Mouse (Mus musculus): ENCODE data around the gene Col6a6.
"Not testable (repeated sequence)": the region's sequence is repeated elsewhere in the genome, so short reads cannot be mapped to it uniquely, and the experiment has no call there.

Gene Col6a6

DNA sequence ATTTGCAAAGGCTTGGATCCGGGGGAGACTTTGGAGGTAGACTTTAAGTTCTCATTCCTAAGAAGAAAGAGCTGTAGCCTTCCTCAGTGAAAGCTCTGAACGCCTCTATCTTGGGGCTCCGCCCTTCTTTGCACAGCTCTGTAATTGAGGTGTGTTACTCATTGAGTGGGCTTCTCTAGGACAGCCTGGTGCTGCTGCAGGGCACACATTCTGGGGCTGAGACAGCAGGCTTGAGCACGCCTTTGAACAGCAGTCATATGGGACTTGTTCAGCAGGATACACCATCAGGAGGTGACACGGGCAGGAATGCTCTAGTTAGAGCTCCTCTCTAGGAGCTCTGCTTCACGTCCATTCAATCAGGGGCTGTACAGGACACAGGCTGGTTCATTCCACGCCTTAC lies 162.7 kb downstream of the Col6a6 start:
- DNase-seq (ENCODE audit: low spot score) = no peak

DNA sequence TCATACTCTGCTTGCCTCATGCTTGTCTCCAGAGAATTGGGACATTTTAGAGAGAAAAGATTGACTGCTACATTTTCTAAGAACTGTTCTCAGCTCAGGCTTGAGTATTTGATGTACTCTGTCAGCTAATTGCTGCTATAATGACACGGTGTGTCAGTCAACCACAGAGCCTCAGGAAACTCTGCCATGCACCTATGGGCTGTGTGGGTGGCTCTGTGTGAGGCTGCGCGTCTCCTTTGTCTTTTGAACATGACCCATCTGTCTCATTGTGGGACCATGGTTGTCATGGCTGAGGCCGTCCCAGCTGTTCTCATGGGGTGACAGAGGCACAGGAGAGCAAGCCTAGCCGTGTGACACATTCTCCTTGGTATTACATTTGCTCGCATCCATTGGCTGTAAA lies 168.1 kb downstream of the Col6a6 start:
- DNase-seq (ENCODE audit: low spot score) = no peak

DNA sequence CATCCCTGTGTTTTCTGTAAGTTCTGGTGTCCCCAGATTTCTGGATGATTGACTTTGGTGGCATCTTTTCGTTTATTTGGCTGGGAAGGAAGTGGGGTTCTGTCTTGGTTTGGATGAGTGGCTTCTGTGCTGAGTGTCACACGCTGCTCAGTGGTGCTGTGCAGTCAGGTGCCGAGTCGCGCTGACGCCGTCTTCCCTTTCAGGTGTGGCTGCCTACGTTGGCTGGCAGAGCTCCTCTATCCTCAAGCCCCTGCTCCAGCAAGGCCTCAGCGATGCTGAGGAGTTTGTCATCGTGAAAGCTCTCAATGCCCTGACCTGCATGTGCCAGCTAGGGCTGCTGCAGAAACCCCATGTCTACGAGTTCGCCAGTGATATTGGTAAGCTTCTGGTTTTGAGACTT lies 169.7 kb downstream of the Col6a6 start:
- DNase-seq (ENCODE audit: low spot score) = no peak

DNA sequence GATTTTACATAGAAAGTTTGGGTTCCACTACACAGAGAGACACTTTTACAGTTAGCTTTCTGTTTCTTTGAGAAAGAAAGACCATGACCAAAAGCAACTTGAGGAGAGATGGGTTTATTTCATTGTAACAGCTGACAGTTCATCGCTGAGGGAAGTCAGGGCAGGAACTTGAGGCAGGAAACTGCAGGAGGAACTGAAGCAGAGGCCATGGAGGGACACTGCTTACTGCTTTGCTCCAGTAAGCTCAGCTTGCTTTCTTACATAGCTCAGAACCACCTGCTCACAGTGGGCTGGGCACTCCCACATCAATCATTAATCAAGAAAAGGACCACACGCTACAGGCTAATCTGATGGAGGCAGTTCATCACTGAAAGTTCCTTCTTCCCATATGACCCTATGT lies 171.8 kb downstream of the Col6a6 start:
- no peak for DNase-seq (ENCODE audit: low spot score)

DNA sequence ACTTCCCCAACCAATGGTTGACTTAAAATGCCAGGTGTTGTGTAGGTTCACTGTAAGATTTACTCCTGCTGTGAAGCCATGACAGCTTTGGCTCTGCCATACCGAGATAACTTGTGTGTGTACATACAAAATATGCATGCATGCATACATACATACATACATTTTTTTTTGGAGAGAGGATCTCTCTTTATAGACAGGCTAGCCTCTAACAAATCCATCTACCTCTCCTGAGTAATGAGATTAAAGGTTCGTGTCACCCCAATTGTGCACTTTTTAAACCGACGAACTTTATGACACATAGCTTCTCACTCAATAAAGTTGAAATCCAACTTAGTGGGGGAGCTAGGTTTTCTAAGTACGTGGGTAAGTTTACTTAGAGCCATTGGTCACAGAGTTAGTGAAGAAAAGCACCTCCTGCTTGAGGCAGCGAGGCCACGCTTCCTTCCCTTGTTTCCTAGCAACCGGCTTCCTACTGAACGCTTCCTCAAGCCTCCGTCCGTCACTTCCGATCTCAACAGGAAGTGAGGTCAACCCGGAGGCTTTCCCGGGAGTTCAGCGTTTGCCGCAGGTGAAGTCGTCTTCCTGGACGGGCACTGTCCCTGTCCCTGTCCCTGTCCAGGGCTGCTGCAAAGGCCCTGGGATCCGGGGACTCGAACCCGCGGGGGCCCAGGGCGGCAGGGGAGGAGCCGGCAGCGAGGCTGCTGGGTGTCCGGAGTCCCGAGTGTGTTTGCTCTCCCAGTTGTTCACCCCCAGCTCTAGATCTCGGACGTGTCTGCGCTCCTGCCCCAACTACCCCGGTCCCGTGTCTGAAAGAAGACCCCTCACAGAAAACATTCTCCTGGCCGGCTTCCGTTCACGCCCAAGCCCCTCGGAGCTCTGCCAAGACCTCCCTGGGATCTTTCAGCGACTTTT lies 185.2 kb downstream of the Col6a6 start, which contains the start of gene Pik3r4:
Gene Pik3r4, plus strand, starts transcription at position 519 of the 912 bp plus-strand sequence.
- DNase-seq (ENCODE audit: low spot score) = peak; percentile 86

DNA sequence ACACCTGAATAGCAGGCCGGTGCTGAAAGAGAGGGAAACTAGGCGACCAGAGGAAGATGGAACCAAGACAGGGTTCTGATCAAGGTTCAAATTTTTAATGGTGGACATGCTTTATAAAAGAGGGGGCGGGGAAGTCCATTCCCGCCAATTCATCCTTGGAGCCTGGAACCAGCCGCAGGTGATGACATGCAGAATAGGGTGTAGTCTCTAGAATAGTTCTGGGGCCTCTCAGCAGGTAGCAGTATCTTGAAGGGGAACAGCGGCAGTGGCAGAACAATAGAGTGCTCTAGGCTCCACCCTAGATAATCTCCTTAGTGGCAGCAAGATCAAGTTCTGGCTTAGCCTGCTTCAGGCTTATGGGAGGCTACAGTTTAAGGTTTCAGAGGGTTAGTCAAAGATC lies 186.6 kb downstream of the Col6a6 start:
- not testable (repeated sequence) for DNase-seq (ENCODE audit: low spot score)
